ENCODE assay signal across 36 mouse cellular contexts in genomic region chr2:122186106-122186505, GRCm38 (mm10). TPM values are rescaled to one million over a fixed set of nuclear protein-coding genes. Genes with fewer than 3 reads are reported as not detected.
DNase-seq lines count a peak whose midpoint lies in the region; ATAC-seq and TF ChIP-seq lines count a peak whose summit lies in the region.
"Had no signal": no experiment of that assay in that cellular context is flagged by ENCODE, and none has a peak within 500 bp of the region (broad histone marks: within the 10 kb centered on the region; RNA-seq: fewer than 3 reads in every experiment).

Gene Patl2 (minus strand): TSS chr2:122186189.
Gene Terb2 (plus strand): TSS chr2:122186272.

- H3K4me3 ChIP-seq in midbrain, embryonic 11.5 days (ENCODE audit: low read depth, low read length), result no peak within 1 kb of the TSS
- H3K4me3 ChIP-seq in midbrain, postnatal 0 days (ENCODE audit: low read depth, low read length), result no peak within 1 kb of the TSS
- H3K4me3 ChIP-seq in testis, adult 2 months (ENCODE audit: control insufficient read depth, low read depth, low read length), result peak within 1 kb of the TSS; percentile 94
- H3K4me3 ChIP-seq: hindbrain, embryonic 12.5 days; hindbrain, embryonic 15.5 days had no signal

- H3K9ac ChIP-seq in midbrain, embryonic 11.5 days (ENCODE audit: low read length), result no peak within 1 kb of the TSS
- no peak within 1 kb of the TSS for H3K9ac ChIP-seq in midbrain, postnatal 0 days (replicated peaks; ENCODE audit: low read length, poor library complexity, severe bottlenecking)
- H3K9ac ChIP-seq: forebrain, postnatal 0 days; hindbrain, embryonic 12.5 days; hindbrain, embryonic 15.5 days had no signal

- peak; percentile 53; the same call in 1 of the 2 replicates for TF ChIP-seq POLR2A in testis, adult 2 months (IDR thresholded peaks at IDR 0.05; ENCODE audit: control insufficient read depth, low read depth, low read length)

- no peaks in the 10 kb centered on the region for H3K4me1 ChIP-seq in midbrain, embryonic 11.5 days (ENCODE audit: control insufficient read depth, insufficient read depth, low read length)
- no peaks in the 10 kb centered on the region for H3K4me1 ChIP-seq in midbrain, postnatal 0 days (ENCODE audit: insufficient read depth, low read length)
- 0 out of 2 replicates have a peak, but pooled peaks cover 2% of the 10 kb centered on the region for H3K4me1 ChIP-seq in testis, adult 2 months (ENCODE audit: control insufficient read depth, insufficient read depth, low read length)
- H3K4me1 ChIP-seq: hindbrain, embryonic 12.5 days; hindbrain, embryonic 15.5 days had no signal

- H3K27ac ChIP-seq in midbrain, embryonic 11.5 days (ENCODE audit: low read depth, low read length), result no peak within 1 kb of the TSS
- no peak within 1 kb of the TSS for H3K27ac ChIP-seq in midbrain, postnatal 0 days (ENCODE audit: low read depth, low read length)
- H3K27ac ChIP-seq in testis, adult 2 months (ENCODE audit: control insufficient read depth, insufficient read depth, low read depth, low read length), result peak within 1 kb of the TSS; percentile 82
- H3K27ac ChIP-seq: hindbrain, embryonic 12.5 days; hindbrain, embryonic 15.5 days had no signal

- no peak for ATAC-seq in midbrain, embryonic 11.5 days (ENCODE audit: low FRiP score)
- ATAC-seq in midbrain, postnatal 0 days (ENCODE audit: low FRiP score), result no peak
- ATAC-seq: forebrain, embryonic 14.5 days; forebrain, postnatal 0 days; Patski had no signal

- no peak for TF ChIP-seq CTCF in midbrain, postnatal 0 days (IDR thresholded peaks at IDR 0.05)
- 0 out of 2 replicates have a peak, but pooled peaks have one; percentile 10 for TF ChIP-seq CTCF in testis, adult 2 months (IDR thresholded peaks at IDR 0.05; ENCODE audit: control insufficient read depth, insufficient read depth, insufficient replicate concordance, low read depth, low read length)

- WGBS in midbrain, embryonic 11.5 days, result 76% methylated on average over 17 of the region's 17 CpGs
- 86% methylated on average over 17 of the region's 17 CpGs for WGBS in midbrain, postnatal 0 days

- no peak within 1 kb of the TSS for H3K4me2 ChIP-seq in midbrain, embryonic 11.5 days
- no peak within 1 kb of the TSS for H3K4me2 ChIP-seq in midbrain, postnatal 0 days (ENCODE audit: low read depth, low read length, poor library complexity, severe bottlenecking)
- H3K4me2 ChIP-seq: heart, embryonic 11.5 days; hindbrain, embryonic 12.5 days; hindbrain, embryonic 15.5 days had no signal

- H3K36me3 ChIP-seq in midbrain, embryonic 11.5 days (ENCODE audit: control insufficient read depth, insufficient read depth, low read length), result no peaks in the 10 kb centered on the region
- no peaks in the 10 kb centered on the region for H3K36me3 ChIP-seq in midbrain, postnatal 0 days (ENCODE audit: insufficient read depth, low read length)
- H3K36me3 ChIP-seq in testis, adult 2 months (ENCODE audit: control insufficient read depth, insufficient read depth, low read length), result no peaks in the 10 kb centered on the region
- H3K36me3 ChIP-seq: G1E; hindbrain, embryonic 12.5 days; hindbrain, embryonic 15.5 days had no signal

- no peaks in the 10 kb centered on the region for H3K27me3 ChIP-seq in midbrain, embryonic 11.5 days (ENCODE audit: control insufficient read depth, insufficient read depth, low read length)
- no peaks in the 10 kb centered on the region for H3K27me3 ChIP-seq in midbrain, postnatal 0 days (ENCODE audit: insufficient read depth, low read length)
- H3K27me3 ChIP-seq in testis, adult 2 months (ENCODE audit: control insufficient read depth, insufficient read depth, low read length), result no peaks in the 10 kb centered on the region
- H3K27me3 ChIP-seq: hindbrain, embryonic 12.5 days; hindbrain, embryonic 15.5 days had no signal

- peak; percentile 64 for DNase-seq in midbrain, embryonic 11.5 days (ENCODE audit: low spot score, missing footprints)
- no peak for DNase-seq in midbrain, postnatal 0 days (ENCODE audit: low spot score)
- DNase-seq in R1 (ENCODE audit: low read depth, low spot score), result peak; percentile 97
- no peak for DNase-seq in right cerebral cortex, postnatal 14 days
- DNase-seq in lung, postnatal 14 days, result no peak
- no peak for DNase-seq in embryo, embryonic 10 days (ENCODE audit: low spot score)
- no peak for DNase-seq in heart, adult 18-20 months
- DNase-seq: adrenal gland, postnatal 25 days; cerebellum, adult 11-12 months; cerebellum, adult 8-10 months; cerebellum, postnatal 10 days; cerebellum, postnatal 36 days; forebrain, postnatal 0 days; gastrocnemius, postnatal 25 days had no signal

- H3K9me3 ChIP-seq in midbrain, embryonic 11.5 days (ENCODE audit: control insufficient read depth, low read length), result no peaks in the 10 kb centered on the region
- no peaks in the 10 kb centered on the region for H3K9me3 ChIP-seq in midbrain, postnatal 0 days (ENCODE audit: low read length)
- H3K9me3 ChIP-seq: G1E; hindbrain, embryonic 12.5 days; hindbrain, embryonic 15.5 days had no signal

RNA-seq across cellular contexts. Expression of gene Patl2, which starts in this region (rescaled TPM):
- polyA plus RNA-seq in midbrain, embryonic 11.5 days (2014; fragmentation: Nextera tagmentation; extraction: Ambion mirVana), result not detected in 2 replicates
- 0.16 TPM in 1 of 2 replicates, not detected in the other for total RNA-seq in midbrain, postnatal 0 days (2014; rRNA removed)
- 0.06 TPM in 1 of 2 replicates, not detected in the other for polyA plus RNA-seq in midbrain, postnatal 0 days (2015; fragmentation: Nextera tagmentation; extraction: Ambion mirVana)
- polyA plus RNA-seq in testis, adult 2 months (2012; rRNA removed), result 0.40 and 0.86 TPM in 2 replicates
- total RNA-seq in heart, adult 18-20 months (2021), result not detected
- total RNA-seq: adrenal gland, adult 18-20 months; adrenal gland, postnatal 25 days; forebrain, postnatal 0 days; gastrocnemius, adult 8-10 months; gastrocnemius, postnatal 25 days; granulocyte monocyte progenitor cell, adult 5-6 weeks; heart, adult 8-10 months; heart, postnatal 25 days; hematopoietic stem cell, adult 5-6 weeks had no signal
- polyA plus RNA-seq: brain, embryonic 14.5 days; embryonic facial prominence, embryonic 14.5 days; forebrain, embryonic 11.5 days; forebrain, embryonic 14.5 days; forebrain, postnatal 0 days; heart, embryonic 11.5 days; heart, embryonic 14.5 days; hindbrain, embryonic 12.5 days; hindbrain, embryonic 15.5 days; intestine, embryonic 14.5 days had no signal

RNA-seq across cellular contexts. Expression of gene Terb2, which starts in this region (rescaled TPM):
- polyA plus RNA-seq in midbrain, embryonic 11.5 days (2014; fragmentation: Nextera tagmentation; extraction: Ambion mirVana), result not detected in 2 replicates
- not detected in 2 replicates for total RNA-seq in midbrain, postnatal 0 days (2014; rRNA removed)
- polyA plus RNA-seq in midbrain, postnatal 0 days (2015; fragmentation: Nextera tagmentation; extraction: Ambion mirVana), result not detected in 2 replicates
- polyA plus RNA-seq in testis, adult 2 months (2012; rRNA removed), result 1.3 and 1.6 TPM in 2 replicates
- not detected for total RNA-seq in heart, adult 18-20 months (2021)
- total RNA-seq: adrenal gland, adult 18-20 months; adrenal gland, postnatal 25 days; forebrain, postnatal 0 days; G1E; gastrocnemius, adult 8-10 months; gastrocnemius, postnatal 25 days; granulocyte monocyte progenitor cell, adult 5-6 weeks; heart, adult 8-10 months; heart, postnatal 25 days; hematopoietic stem cell, adult 5-6 weeks had no signal
- polyA plus RNA-seq: brain, embryonic 14.5 days; cortical plate, adult 2 months; embryonic facial prominence, embryonic 11.5 days; embryonic facial prominence, embryonic 14.5 days; forebrain, embryonic 11.5 days; forebrain, embryonic 14.5 days; forebrain, postnatal 0 days; G1E; heart, embryonic 11.5 days; heart, embryonic 14.5 days; heart, postnatal 0 days; hindbrain, embryonic 12.5 days; intestine, embryonic 14.5 days; intestine, postnatal 0 days; Patski had no signal

Comparison
In these comparisons a context has a peak if more than half of its experiments do, and no peak if none do; other contexts are left out.
1. Peak in DNase-seq in midbrain, embryonic 11.5 days; RNA of the genes that start here not detected or under 1 TPM.